Mouse (Mus musculus): ENCODE results near the gene Hsd11b1. TPM values are rescaled to one million over a fixed set of nuclear protein-coding genes. Genes with fewer than 3 reads are reported as not detected.
A peak's percentile ranks its signal among the peaks of the same experiment; 100 is the strongest.

The Hsd11b1 gene
- polyA plus RNA-seq, 2 experiments: 1.2 to 1.6 TPM

- no peak overlapping the region for H3K4me3 ChIP-seq (replicated peaks; ENCODE audit: low read length)
- no peak for ATAC-seq (ENCODE audit: low FRiP score, low read depth)
Measured at GRCm38 (mm10) chr1:193229570-193229969, 34.3 kb downstream of the Hsd11b1 start.

GRCm38 (mm10) chr1:193227537-193227936 is 36.3 kb downstream of the Hsd11b1 start:
- Histone ChIP-seq H3K9ac (ENCODE audit: low read depth, low read length, severe bottlenecking) (no peak overlapping the region), H3K36me3 (ENCODE audit: control insufficient read depth, insufficient read depth, low read length) (no peaks in the 10 kb centered on the region), H3K9me3 (ENCODE audit: control insufficient read depth, low read length) (no peaks in the 10 kb centered on the region), H3K27ac (replicated peaks; ENCODE audit: low read depth, low read length) (no peak overlapping the region), H3K4me3 (replicated peaks; ENCODE audit: low read length) (no peak overlapping the region), H3K4me2 (replicated peaks; ENCODE audit: low read depth, low read length, severe bottlenecking) (no peak overlapping the region), H3K27me3 (ENCODE audit: control insufficient read depth, insufficient read depth, low read length) (no peaks in the 10 kb centered on the region), H3K4me1 (ENCODE audit: control insufficient read depth, insufficient read depth, low read length) (0 out of 2 replicates have a peak, but pooled peaks cover 6% of the 10 kb centered on the region)
- TF ChIP-seq POLR2A (IDR thresholded peaks at IDR 0.05; ENCODE audit: borderline replicate concordance, extremely low read depth, insufficient read depth, insufficient read length): no peak
- 64% methylated on average over 4 of the region's 4 CpGs for WGBS
- DNase-seq (ENCODE audit: low spot score) (no peak), ATAC-seq (ENCODE audit: low FRiP score, low read depth) (no peak)

More at GRCm38 (mm10) chr1:193229570-193229969, 34.3 kb downstream of the Hsd11b1 start:
- no peak overlapping the region for H3K4me2 ChIP-seq (replicated peaks; ENCODE audit: low read depth, low read length, severe bottlenecking)
- H3K36me3 ChIP-seq (ENCODE audit: control insufficient read depth, insufficient read depth, low read length): no peaks in the 10 kb centered on the region
- no peaks in the 10 kb centered on the region for H3K27me3 ChIP-seq (ENCODE audit: control insufficient read depth, insufficient read depth, low read length)
- H3K4me1 ChIP-seq (ENCODE audit: control insufficient read depth, insufficient read depth, low read length): 0 out of 2 replicates have a peak, but pooled peaks cover 7% of the 10 kb centered on the region
- no peak for DNase-seq (ENCODE audit: low spot score)
- H3K9ac ChIP-seq (ENCODE audit: low read depth, low read length, severe bottlenecking): no peak overlapping the region
- no peaks in the 10 kb centered on the region for H3K9me3 ChIP-seq (ENCODE audit: control insufficient read depth, low read length)
- no peak overlapping the region for H3K27ac ChIP-seq (replicated peaks; ENCODE audit: low read depth, low read length)
- no peak for TF ChIP-seq POLR2A (IDR thresholded peaks at IDR 0.05; ENCODE audit: borderline replicate concordance, extremely low read depth, insufficient read depth, insufficient read length)
- WGBS: 91% methylated on average over 5 of the region's 5 CpGs

- Histone ChIP-seq H3K9ac (ENCODE audit: low read depth, low read length, severe bottlenecking) (no peak overlapping the region), H3K4me3 (replicated peaks; ENCODE audit: low read length) (no peak overlapping the region), H3K36me3 (ENCODE audit: control insufficient read depth, insufficient read depth, low read length) (no peaks in the 10 kb centered on the region), H3K4me2 (replicated peaks; ENCODE audit: low read depth, low read length, severe bottlenecking) (no peak overlapping the region), H3K27ac (replicated peaks; ENCODE audit: low read depth, low read length) (no peak overlapping the region), H3K9me3 (ENCODE audit: control insufficient read depth, low read length) (no peaks in the 10 kb centered on the region), H3K4me1 (ENCODE audit: control insufficient read depth, insufficient read depth, low read length) (0 out of 2 replicates have a peak, but pooled peaks cover 6% of the 10 kb centered on the region), H3K27me3 (ENCODE audit: control insufficient read depth, insufficient read depth, low read length) (no peaks in the 10 kb centered on the region)
- 21% methylated on average over 7 of the region's 7 CpGs for WGBS
- TF ChIP-seq POLR2A (IDR thresholded peaks at IDR 0.05; ENCODE audit: borderline replicate concordance, extremely low read depth, insufficient read depth, insufficient read length): no peak
- ATAC-seq (ENCODE audit: low FRiP score, low read depth) (0 out of 2 replicates have a peak, but pooled peaks have one; percentile 41), DNase-seq (ENCODE audit: low spot score) (no peak)
Measured at GRCm38 (mm10) chr1:193226724-193227522, 37.0 kb downstream of the Hsd11b1 start.

GRCm38 (mm10) chr1:193226114-193226513 is 37.8 kb downstream of the Hsd11b1 start:
- Histone ChIP-seq H3K9me3 (ENCODE audit: control insufficient read depth, low read length) (no peaks in the 10 kb centered on the region), H3K27ac (replicated peaks; ENCODE audit: low read depth, low read length) (no peak overlapping the region), H3K9ac (ENCODE audit: low read depth, low read length, severe bottlenecking) (no peak overlapping the region), H3K4me2 (replicated peaks; ENCODE audit: low read depth, low read length, severe bottlenecking) (no peak overlapping the region), H3K4me1 (ENCODE audit: control insufficient read depth, insufficient read depth, low read length) (0 out of 2 replicates have a peak, but pooled peaks cover 6% of the 10 kb centered on the region), H3K36me3 (ENCODE audit: control insufficient read depth, insufficient read depth, low read length) (no peaks in the 10 kb centered on the region), H3K27me3 (ENCODE audit: control insufficient read depth, insufficient read depth, low read length) (no peaks in the 10 kb centered on the region), H3K4me3 (replicated peaks; ENCODE audit: low read length) (no peak overlapping the region)
- ATAC-seq (ENCODE audit: low FRiP score, low read depth): no peak
- 86% methylated on average over 4 of the region's 4 CpGs for WGBS
- no peak for DNase-seq (ENCODE audit: low spot score)
- TF ChIP-seq POLR2A (IDR thresholded peaks at IDR 0.05; ENCODE audit: borderline replicate concordance, extremely low read depth, insufficient read depth, insufficient read length): no peak

- TF ChIP-seq POLR2A (IDR thresholded peaks at IDR 0.05; ENCODE audit: borderline replicate concordance, extremely low read depth, insufficient read depth, insufficient read length): no peak
- ATAC-seq (ENCODE audit: low FRiP score, low read depth) (peak; percentile 48; the same call in 1 of the 2 replicates), DNase-seq (ENCODE audit: low spot score) (no peak)
- Histone ChIP-seq H3K36me3 (ENCODE audit: control insufficient read depth, insufficient read depth, low read length) (no peaks in the 10 kb centered on the region), H3K4me2 (replicated peaks; ENCODE audit: low read depth, low read length, severe bottlenecking) (no peak overlapping the region), H3K9me3 (ENCODE audit: control insufficient read depth, low read length) (no peaks in the 10 kb centered on the region), H3K4me3 (replicated peaks; ENCODE audit: low read length) (no peak overlapping the region), H3K27ac (replicated peaks; ENCODE audit: low read depth, low read length) (no peak overlapping the region), H3K27me3 (ENCODE audit: control insufficient read depth, insufficient read depth, low read length) (no peaks in the 10 kb centered on the region), H3K4me1 (ENCODE audit: control insufficient read depth, insufficient read depth, low read length) (0 out of 2 replicates have a peak, but pooled peaks cover 6% of the 10 kb centered on the region), H3K9ac (ENCODE audit: low read depth, low read length, severe bottlenecking) (no peak overlapping the region)
- 26% methylated on average over 3 of the region's 3 CpGs for WGBS
Measured at GRCm38 (mm10) chr1:193225531-193225930, 38.3 kb downstream of the Hsd11b1 start.
